Mouse (Mus musculus) bone marrow macrophage, adult 2 months (primary cell): ENCODE results near the gene Hrct1.

Source experiments
- CTCF ChIP-seq: IDR thresholded peaks from 2 replicates; pipeline ENCODE4 v1.5.1; 2012; ENCODE audit warnings: low read depth, mild to moderate bottlenecking, low read length, moderate library complexity
- POLR2A ChIP-seq: IDR thresholded peaks from 2 replicates; pipeline ENCODE4 v1.6.1; 2012; ENCODE audit warnings: mild to moderate bottlenecking, low read depth, low read length, borderline replicate concordance

DNA sequence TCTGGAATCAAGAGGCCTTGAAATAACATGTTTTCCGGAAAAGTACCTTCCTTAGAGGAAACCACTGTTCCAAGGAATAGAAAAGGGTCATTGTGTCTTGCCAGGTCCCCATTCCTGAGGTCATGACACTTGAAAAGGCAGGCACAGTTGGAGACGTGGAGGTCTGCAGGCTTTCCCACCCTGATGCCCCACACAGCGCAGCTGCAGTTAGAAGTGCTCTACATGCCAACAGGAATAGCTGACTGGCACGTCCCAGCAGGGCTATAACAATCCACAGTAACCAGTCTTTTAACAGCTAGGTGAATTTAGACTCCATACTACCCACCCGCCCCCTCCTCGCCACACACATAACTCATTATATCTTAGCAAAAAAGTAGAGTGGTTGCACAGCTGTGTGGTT is 10.2 kb downstream of the Hrct1 start:
- TF ChIP-seq POLR2A (no peak), CTCF (no peak)
